Comparison of ENCODE assay signal across 9 mouse cellular contexts in genomic region chr2:93647051-93647923, GRCm38 (mm10). TPM values are rescaled to one million over a fixed set of nuclear protein-coding genes. Genes with fewer than 3 reads are reported as not detected.
DNase-seq lines count a peak whose midpoint lies in the region; ATAC-seq and TF ChIP-seq lines count a peak whose summit lies in the region.
"Had no signal": no experiment of that assay in that cellular context is flagged by ENCODE, and none has a peak within 500 bp of the region (broad histone marks: within the 10 kb centered on the region; RNA-seq: fewer than 3 reads in every experiment).

No protein-coding gene starts in this region.

- no peak for ATAC-seq in forebrain, embryonic 16.5 days
- ATAC-seq in kidney, postnatal 0 days (replicated peaks; ENCODE audit: low FRiP score, low read depth) = no peak

- no peaks in the 10 kb centered on the region for H3K4me1 ChIP-seq in ES-Bruce4 (ENCODE audit: control insufficient read depth, insufficient read depth, low read length)
- H3K4me1 ChIP-seq in forebrain, embryonic 16.5 days (replicated peaks; ENCODE audit: control insufficient read depth, insufficient read depth, low read length) = peaks cover 19% of the 10 kb centered on the region
- 0 out of 2 replicates have a peak, but pooled peaks cover 3% of the 10 kb centered on the region for H3K4me1 ChIP-seq in kidney, postnatal 0 days (replicated peaks; ENCODE audit: insufficient read depth, low read length)
- peaks cover 27% of the 10 kb centered on the region for H3K4me1 ChIP-seq in olfactory bulb, adult 2 months (ENCODE audit: control insufficient read depth, insufficient read depth, low read length)

- H3K4me3 ChIP-seq in ES-Bruce4 (ENCODE audit: low read depth, low read length) = peak overlapping the region; percentile 22
- H3K4me3 ChIP-seq in forebrain, embryonic 16.5 days (replicated peaks; ENCODE audit: low read length) = no peak overlapping the region
- H3K4me3 ChIP-seq in kidney, postnatal 0 days (replicated peaks; ENCODE audit: low read depth, low read length) = no peak overlapping the region; the same call in 1 of the 2 replicates
- H3K4me3 ChIP-seq in olfactory bulb, adult 2 months (ENCODE audit: insufficient read depth, low read depth, low read length) = peak overlapping the region; percentile 4

- under 1% methylated on average over 44 of the region's 44 CpGs for WGBS in forebrain, embryonic 16.5 days
- WGBS in kidney, postnatal 0 days = 2% methylated on average over 44 of the region's 44 CpGs
- 5% methylated on average over 44 of the region's 44 CpGs for WGBS in olfactory bulb, adult 2 months

- no peak for TF ChIP-seq CTCF in ES-Bruce4 (IDR thresholded peaks at IDR 0.05; ENCODE audit: low read depth, low read length)
- TF ChIP-seq CTCF in kidney, postnatal 0 days (IDR thresholded peaks at IDR 0.05; ENCODE audit: low read depth) = no peak
- no peak for TF ChIP-seq CTCF in olfactory bulb, adult 2 months (IDR thresholded peaks at IDR 0.05; ENCODE audit: insufficient read depth, low read depth, low read length)

- no peak overlapping the region for H3K27ac ChIP-seq in ES-Bruce4 (ENCODE audit: insufficient read depth, low read length)
- H3K27ac ChIP-seq in forebrain, embryonic 16.5 days (ENCODE audit: low read length) = no peak overlapping the region
- H3K27ac ChIP-seq in kidney, postnatal 0 days = no peak overlapping the region
- H3K27ac ChIP-seq in olfactory bulb, adult 2 months (ENCODE audit: insufficient read depth, low read depth, low read length) = no peak overlapping the region

- DNase-seq in adrenal gland, postnatal 14 days = peak; percentile 19
- no peak for DNase-seq in adrenal gland, postnatal 10 days
- DNase-seq in kidney, postnatal 0 days (ENCODE audit: low spot score) = peak; percentile 34
- DNase-seq in spleen, postnatal 14 days (ENCODE audit: low spot score in 2 of 2) = no peak
- no peak for DNase-seq in layer of hippocampus, postnatal 14 days (ENCODE audit: low spot score in 2 of 2)

- peak overlapping the region; percentile 29 for H3K4me2 ChIP-seq in forebrain, embryonic 16.5 days (ENCODE audit: low read length)
- peak overlapping the region; percentile 23; the same call in 1 of the 2 replicates for H3K4me2 ChIP-seq in kidney, postnatal 0 days (ENCODE audit: low read length)

- H3K9ac ChIP-seq in ES-Bruce4 (ENCODE audit: low read depth, poor library complexity, severe bottlenecking) = no peak overlapping the region
- no peak overlapping the region for H3K9ac ChIP-seq in forebrain, embryonic 16.5 days (replicated peaks; ENCODE audit: low read depth, low read length)
- no peak overlapping the region for H3K9ac ChIP-seq in kidney, postnatal 0 days (ENCODE audit: low read depth, low read length)

- no peak for TF ChIP-seq POLR2A in ES-Bruce4 (IDR thresholded peaks at IDR 0.05; ENCODE audit: insufficient read depth, low read length)
- no peak for TF ChIP-seq POLR2A in olfactory bulb, adult 2 months (IDR thresholded peaks at IDR 0.05; ENCODE audit: insufficient read depth, low read depth, low read length)

- H3K27me3 ChIP-seq in ES-Bruce4 (ENCODE audit: control insufficient read depth, insufficient read depth, low read length, poor library complexity, severe bottlenecking) = peaks cover 43% of the 10 kb centered on the region
- H3K27me3 ChIP-seq in forebrain, embryonic 16.5 days (replicated peaks; ENCODE audit: control insufficient read depth, insufficient read depth, low read length) = peaks cover 59% of the 10 kb centered on the region
- peaks cover 48% of the 10 kb centered on the region for H3K27me3 ChIP-seq in kidney, postnatal 0 days (ENCODE audit: insufficient read depth, low read length)

- no peak for TF ChIP-seq EP300 in ES-Bruce4 (IDR thresholded peaks at IDR 0.05; ENCODE audit: insufficient read depth, low read depth, low read length)

- no peaks in the 10 kb centered on the region for H3K9me3 ChIP-seq in ES-Bruce4 (replicated peaks; ENCODE audit: control insufficient read depth, insufficient read depth, low read length, poor library complexity, severe bottlenecking)
- no peaks in the 10 kb centered on the region for H3K9me3 ChIP-seq in forebrain, embryonic 16.5 days (ENCODE audit: control insufficient read depth, low read length)
- no peaks in the 10 kb centered on the region for H3K9me3 ChIP-seq in kidney, postnatal 0 days (replicated peaks; ENCODE audit: low read length)

- no peaks in the 10 kb centered on the region for H3K36me3 ChIP-seq in ES-Bruce4 (ENCODE audit: control insufficient read depth, insufficient read depth, low read length, poor library complexity, severe bottlenecking)
- no peaks in the 10 kb centered on the region for H3K36me3 ChIP-seq in forebrain, embryonic 16.5 days (ENCODE audit: control insufficient read depth, insufficient read depth)
- no peaks in the 10 kb centered on the region for H3K36me3 ChIP-seq in kidney, postnatal 0 days (ENCODE audit: insufficient read depth, low read length)

RNA-seq across cellular contexts. Expression of gene Alx4, which starts 5.1 kb away (rescaled TPM):
- 0.41 and 0.48 TPM in 2 replicates for total RNA-seq in adrenal gland, postnatal 14 days (2021)
- total RNA-seq in adrenal gland, postnatal 10 days (2021) = under 1 TPM; 0.48 to 0.51 TPM
- 0.12 TPM in 1 of 2 replicates, not detected in the other for polyA plus RNA-seq in ES-Bruce4 (2011; ENCODE audit: insufficient read depth, insufficient read length, low read depth, missing spikeins)
- polyA plus RNA-seq in forebrain, embryonic 16.5 days (2015; fragmentation: Nextera tagmentation; extraction: Ambion mirVana) = 0.61 and 1.0 TPM in 2 replicates
- 0.13 and 0.19 TPM in 2 replicates for polyA plus RNA-seq in kidney, postnatal 0 days (2015; fragmentation: Nextera tagmentation; extraction: Ambion mirVana)
- not detected in 2 replicates for polyA plus RNA-seq in olfactory bulb, adult 2 months (2012; ENCODE audit: insufficient read depth, insufficient read length, low replicate concordance, missing spikeins)
- total RNA-seq in layer of hippocampus, postnatal 14 days (2021) = under 1 TPM; 0.38 to 0.99 TPM
- total RNA-seq: neutrophil, adult 5-6 weeks had no signal

Comparison
In these comparisons a context has a peak if more than half of its experiments do, and no peak if none do; other contexts are left out.
1. DNase-seq: peak in adrenal gland, postnatal 14 days (single experiment) and kidney, postnatal 0 days (single experiment); none in adrenal gland, postnatal 10 days (single experiment), spleen, postnatal 14 days (0 of 2) and layer of hippocampus, postnatal 14 days (0 of 2).
2. H3K4me3 ChIP-seq: peak in ES-Bruce4 (single experiment) and olfactory bulb, adult 2 months (single experiment); none in forebrain, embryonic 16.5 days (single experiment) and kidney, postnatal 0 days (single experiment).